Mouse (Mus musculus) forelimb bud, embryonic 11.5 days (tissue): ENCODE measurements at regions not wholly inside any gene's neighbourhood (a gene's known extent, or its start where the extent isn't known, plus 50 kb on each side); places are given as distances from the start of the nearest gene placed in this dataset.
A peak's percentile ranks its signal among the peaks of the same experiment; 100 is the strongest.
"Not testable (repeated sequence)": the region's sequence is repeated elsewhere in the genome, so short reads cannot be mapped to it uniquely, and the experiment has no call there.

Experiments
- DNase-seq: peaks from one replicate; pipeline ENCODE4 v3.0.0-alpha.2; 2012; ENCODE audit warnings: low read depth, low spot score

- DNase-seq: not testable (repeated sequence)
Measured at GRCm38 (mm10) chr16:3334355-3334754, 256.5 kb upstream of the Olfr161 start.

GRCm38 (mm10) chr16:3343372-3343771, 247.5 kb upstream of the Olfr161 start:
- DNase-seq: not testable (repeated sequence)

GRCm38 (mm10) chr16:3344725-3345380, 246.0 kb upstream of the Olfr161 start:
- DNase-seq: not testable (repeated sequence)

- DNase-seq: not testable (repeated sequence)
Measured at GRCm38 (mm10) chr16:3349382-3349781, 241.5 kb upstream of the Olfr161 start.

- DNase-seq: peak; percentile 1
Measured at GRCm38 (mm10) chr16:3349850-3350547, 240.8 kb upstream of the Olfr161 start.

- peak; percentile 75 for DNase-seq
Measured at GRCm38 (mm10) chr16:3350668-3351507, 240.0 kb upstream of the Olfr161 start.

- peak; percentile 20 for DNase-seq
Measured at GRCm38 (mm10) chr16:3351508-3352046, 239.3 kb upstream of the Olfr161 start.
